Mouse (Mus musculus) fibroblast of lung, adult 2 months (primary cell): ENCODE measurements at regions not wholly inside any gene's neighbourhood (a gene's known extent, or its start where the extent isn't known, plus 50 kb on each side); places are given as distances from the start of the nearest gene placed in this dataset.

Experiments
- DNase-seq: peaks from one replicate; pipeline ENCODE4 v3.0.0-alpha.2; 2011; ENCODE audit warnings: low read depth

- no peak for DNase-seq
Observed at GRCm38 (mm10) chr14:66479181-66479580, 470.2 kb upstream of the Gulo start.

GRCm38 (mm10) chr14:66478562-66478961, 469.6 kb upstream of the Gulo start:
- no peak for DNase-seq

GRCm38 (mm10) chr14:66475026-66475425, 466.0 kb upstream of the Gulo start:
- no peak for DNase-seq

GRCm38 (mm10) chr14:66473251-66473550, 464.2 kb upstream of the Gulo start:
- no peak for DNase-seq

- DNase-seq = no peak
Observed at GRCm38 (mm10) chr14:66472537-66473250, 463.7 kb upstream of the Gulo start.

DNA sequence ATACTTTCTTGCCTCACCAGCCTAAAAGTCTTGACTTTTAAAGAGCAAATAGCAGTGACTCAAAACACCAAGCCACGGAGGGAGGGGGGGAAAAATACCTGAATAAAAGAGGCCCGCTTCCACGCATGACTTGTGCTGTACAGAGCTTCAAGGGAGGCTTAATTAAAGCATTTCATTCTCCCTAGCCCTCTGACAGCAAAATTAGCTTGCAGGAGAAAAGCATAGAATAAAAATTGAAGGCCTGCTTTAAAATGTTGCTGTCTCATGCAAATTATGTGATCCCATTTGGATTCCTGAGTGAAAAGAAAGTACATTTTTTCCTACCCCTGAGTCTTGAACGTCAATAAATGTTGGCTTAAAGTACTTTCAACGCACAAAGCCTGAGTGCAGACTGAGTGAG, 453.1 kb upstream of the Gulo start:
- no peak for DNase-seq

DNA sequence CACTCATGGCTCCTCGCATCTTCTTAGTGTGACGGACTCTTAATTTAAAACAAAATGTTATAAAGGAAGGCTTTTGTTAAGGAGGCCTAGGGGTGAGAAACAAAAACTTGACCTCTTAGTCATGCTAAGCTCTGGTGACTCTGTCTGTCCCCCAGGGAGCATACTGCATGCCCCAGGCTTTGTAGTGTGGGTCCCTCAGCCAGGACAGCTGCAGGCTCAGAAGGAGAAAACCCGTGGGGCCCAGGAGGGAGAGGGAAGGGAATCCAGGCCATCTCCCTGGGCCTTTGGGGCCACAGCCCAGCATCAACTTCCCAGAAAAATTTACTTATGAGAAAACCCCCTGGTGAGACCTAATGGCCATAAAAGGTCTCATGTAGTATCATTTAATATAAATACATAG, 451.8 kb upstream of the Gulo start:
- DNase-seq = no peak

DNA sequence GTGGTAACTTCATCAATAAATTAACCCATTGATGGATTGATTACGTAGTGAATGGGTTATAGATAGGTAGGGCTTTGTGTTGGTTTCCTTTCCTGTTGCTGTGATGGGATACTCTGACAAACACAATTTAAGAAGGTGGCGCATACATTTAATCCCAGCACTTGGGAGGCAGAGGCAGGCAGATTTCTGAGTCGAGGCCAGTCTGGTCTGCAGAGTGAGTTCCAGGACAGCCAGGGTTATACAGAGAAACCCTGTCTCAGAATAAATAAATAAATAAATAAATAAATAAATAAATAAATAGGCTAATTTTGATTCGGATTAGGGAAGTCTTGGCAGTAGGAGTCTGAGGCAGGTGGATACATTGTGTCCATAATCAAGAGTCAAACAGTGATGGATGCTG, 449.7 kb upstream of the Gulo start:
- no peak for DNase-seq

DNA sequence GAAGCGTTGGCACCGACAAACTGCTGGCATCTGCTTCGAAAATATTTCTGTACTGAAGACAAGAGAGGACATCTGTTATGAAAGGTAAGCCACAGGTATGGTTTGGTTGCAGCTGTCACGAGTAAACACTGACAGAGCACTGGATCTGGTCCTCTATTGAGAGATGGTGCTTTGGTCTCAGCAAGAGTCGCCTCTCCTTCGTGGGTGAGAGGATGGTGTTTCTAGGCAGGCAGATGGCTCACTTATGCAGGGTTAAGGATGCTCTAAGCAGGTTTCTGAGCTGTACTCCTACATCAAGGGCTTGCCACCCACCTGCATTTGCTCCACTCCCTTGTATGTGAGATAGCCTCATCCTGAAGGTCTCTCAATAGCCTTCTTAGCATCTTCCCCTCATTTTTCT, 448.3 kb upstream of the Gulo start:
- DNase-seq = no peak

DNA sequence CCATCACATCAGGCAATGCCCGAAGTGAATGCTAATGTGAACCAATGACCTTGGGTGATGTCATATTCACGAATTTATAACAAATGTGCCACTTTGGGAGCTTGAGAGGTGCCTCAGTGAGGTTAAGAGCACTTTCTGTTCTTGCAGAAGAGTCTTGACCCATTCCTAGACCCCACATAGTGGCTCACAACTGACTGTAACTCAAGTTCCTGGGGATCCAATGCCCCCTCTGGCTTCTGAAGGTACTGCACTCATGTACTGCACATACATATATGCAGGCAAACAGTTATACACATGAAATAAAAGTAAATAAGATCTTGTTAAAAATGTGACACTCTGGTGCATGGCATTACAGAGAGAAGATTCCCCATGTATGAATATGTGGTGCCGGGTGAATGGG, 443.8 kb upstream of the Gulo start:
- no peak for DNase-seq

DNA sequence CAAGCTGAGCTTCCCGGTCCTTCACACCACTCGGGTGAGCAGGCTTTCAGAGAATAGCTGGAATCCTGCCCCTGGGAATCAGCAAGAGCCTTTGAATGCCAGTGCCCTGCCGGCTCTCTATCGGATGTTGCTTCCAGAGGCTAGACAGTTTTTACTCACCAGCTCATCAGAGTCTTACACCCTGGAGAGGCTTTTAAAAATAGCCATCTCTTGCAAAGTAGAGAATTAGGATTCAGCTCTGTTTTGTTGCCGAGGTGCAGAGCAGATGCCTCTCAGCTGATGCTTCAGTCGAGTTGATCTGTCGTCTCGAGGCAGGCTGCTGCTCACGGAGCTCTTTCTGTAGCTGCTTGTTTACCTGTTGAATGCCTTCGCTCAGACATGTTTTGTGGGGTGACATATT, 441.3 kb upstream of the Gulo start:
- DNase-seq = no peak

GRCm38 (mm10) chr14:66442576-66442975, 433.6 kb upstream of the Gulo start:
- no peak for DNase-seq

- no peak for DNase-seq
Observed at GRCm38 (mm10) chr14:66441825-66442224, 432.8 kb upstream of the Gulo start.

GRCm38 (mm10) chr14:66438572-66438971, 429.6 kb upstream of the Gulo start:
- no peak for DNase-seq

- DNase-seq = no peak
Observed at GRCm38 (mm10) chr14:66438001-66438400, 429.0 kb upstream of the Gulo start.

- no peak for DNase-seq
Observed at GRCm38 (mm10) chr14:66431630-66432029, 422.6 kb upstream of the Gulo start.

DNA sequence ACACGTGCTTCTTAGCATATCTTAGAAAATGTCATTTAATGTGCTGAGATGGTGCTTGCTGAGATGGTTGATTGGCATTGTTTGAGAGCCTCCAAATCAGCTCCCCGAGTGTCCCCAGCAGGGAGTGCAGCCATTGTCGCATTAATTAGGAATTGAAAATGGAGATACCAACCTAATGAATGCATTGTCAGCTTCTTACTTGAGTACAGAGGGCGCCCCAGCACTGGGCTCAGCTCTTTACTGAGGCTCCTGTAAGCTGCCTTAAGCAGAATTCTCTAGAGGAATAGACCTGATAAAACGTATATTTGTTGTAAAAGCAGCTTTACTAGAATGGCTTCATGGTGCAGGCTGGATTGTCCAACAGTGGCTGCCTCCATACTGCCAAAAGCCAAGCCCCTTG, 415.1 kb upstream of the Gulo start:
- DNase-seq = no peak
